Mouse (Mus musculus): ENCODE data around the gene Fndc1.

Fndc1 gene

GRCm38 (mm10) chr17:7826819-7827515 lies at the start of gene Fndc1:
TSS of gene Fndc1 (minus strand) at chr17:7827302.
- DNase-seq (ENCODE audit: low spot score in 2 of 2) = peak; percentile 48 to 51

GRCm38 (mm10) chr17:7876541-7876940 lies 49.4 kb upstream of the Fndc1 start:
- no peak for DNase-seq (ENCODE audit: low spot score in 2 of 2)

GRCm38 (mm10) chr17:7875941-7876461 lies 48.9 kb upstream of the Fndc1 start:
- no peak for DNase-seq (ENCODE audit: low spot score in 2 of 2)

GRCm38 (mm10) chr17:7874776-7875531 lies 47.9 kb upstream of the Fndc1 start:
- no peak for DNase-seq (ENCODE audit: low spot score in 2 of 2)

GRCm38 (mm10) chr17:7873382-7873781 lies 46.3 kb upstream of the Fndc1 start:
- no peak for DNase-seq (ENCODE audit: low spot score in 2 of 2)

- DNase-seq (ENCODE audit: low spot score in 2 of 2) = peak in 1 of 2 experiments; percentile 24
These were observed 44.7 kb upstream of the Fndc1 start for GRCm38 (mm10) chr17:7871800-7872199.

GRCm38 (mm10) chr17:7870862-7871605 lies 43.9 kb upstream of the Fndc1 start:
- no peak for DNase-seq (ENCODE audit: low spot score in 2 of 2)

GRCm38 (mm10) chr17:7869114-7869513 lies 42.0 kb upstream of the Fndc1 start:
- no peak for DNase-seq (ENCODE audit: low spot score in 2 of 2)

GRCm38 (mm10) chr17:7868631-7869030 lies 41.5 kb upstream of the Fndc1 start:
- peak; percentile 70 to 77 for DNase-seq (ENCODE audit: low spot score in 2 of 2)

- no peak for DNase-seq (ENCODE audit: low spot score in 2 of 2)
These were observed 37.6 kb upstream of the Fndc1 start for GRCm38 (mm10) chr17:7864740-7865139.

GRCm38 (mm10) chr17:7863745-7864144 lies 36.6 kb upstream of the Fndc1 start:
- peak; percentile 60 to 64 for DNase-seq (ENCODE audit: low spot score in 2 of 2)

GRCm38 (mm10) chr17:7860845-7861360 lies 33.8 kb upstream of the Fndc1 start:
- DNase-seq (ENCODE audit: low spot score in 2 of 2) = no peak

- DNase-seq (ENCODE audit: low spot score in 2 of 2) = no peak
These were observed 30.6 kb upstream of the Fndc1 start for GRCm38 (mm10) chr17:7857658-7858057.

GRCm38 (mm10) chr17:7855851-7856250 lies 28.7 kb upstream of the Fndc1 start:
- no peak for DNase-seq (ENCODE audit: low spot score in 2 of 2)

- no peak for DNase-seq (ENCODE audit: low spot score in 2 of 2)
These were observed 24.9 kb upstream of the Fndc1 start for GRCm38 (mm10) chr17:7851979-7852378.

- DNase-seq (ENCODE audit: low spot score in 2 of 2) = no peak
These were observed 24.4 kb upstream of the Fndc1 start for GRCm38 (mm10) chr17:7851527-7851926.

- no peak for DNase-seq (ENCODE audit: low spot score in 2 of 2)
These were observed 23.1 kb upstream of the Fndc1 start for GRCm38 (mm10) chr17:7850246-7850645.

GRCm38 (mm10) chr17:7840505-7841290 lies 13.6 kb upstream of the Fndc1 start:
- no peak for DNase-seq (ENCODE audit: low spot score in 2 of 2)

- DNase-seq (ENCODE audit: low spot score in 2 of 2) = peak; percentile 10 to 13
These were observed 484 bp upstream of the Fndc1 start for GRCm38 (mm10) chr17:7827586-7827985.

- DNase-seq (ENCODE audit: low spot score in 2 of 2) = no peak
These were observed 1.7 kb downstream of the Fndc1 start for GRCm38 (mm10) chr17:7825416-7825815.

GRCm38 (mm10) chr17:7821553-7822186 lies 5.4 kb downstream of the Fndc1 start:
- DNase-seq (ENCODE audit: low spot score in 2 of 2) = peak; percentile 64 to 65

All from frontal cortex, postnatal 36 days (tissue).